Mouse (Mus musculus): ENCODE results near the gene Fezf1.

GRCm38 (mm10) chr6:23253353-23254311 is 5.5 kb upstream of the Fezf1 start:
- TF ChIP-seq CTCF (conservative IDR thresholded peaks at IDR 0.05; ENCODE audit: insufficient read depth, insufficient read length, low read depth, low read length), result no peak
- no peak for TF ChIP-seq POLR2A (IDR thresholded peaks at IDR 0.05; ENCODE audit: low read depth, low read length)

Measured in kidney, adult 2 months (tissue).